Mouse (Mus musculus): Measurements from ENCODE around the gene Rbpjl. TPM values are rescaled to one million over a fixed set of nuclear protein-coding genes. Genes with fewer than 3 reads are reported as not detected.
A peak's percentile ranks its signal among the peaks of the same experiment; 100 is the strongest.

The Rbpjl gene
- total RNA-seq, 1 experiment from 2014 or later = 0.47 TPM

DNA sequence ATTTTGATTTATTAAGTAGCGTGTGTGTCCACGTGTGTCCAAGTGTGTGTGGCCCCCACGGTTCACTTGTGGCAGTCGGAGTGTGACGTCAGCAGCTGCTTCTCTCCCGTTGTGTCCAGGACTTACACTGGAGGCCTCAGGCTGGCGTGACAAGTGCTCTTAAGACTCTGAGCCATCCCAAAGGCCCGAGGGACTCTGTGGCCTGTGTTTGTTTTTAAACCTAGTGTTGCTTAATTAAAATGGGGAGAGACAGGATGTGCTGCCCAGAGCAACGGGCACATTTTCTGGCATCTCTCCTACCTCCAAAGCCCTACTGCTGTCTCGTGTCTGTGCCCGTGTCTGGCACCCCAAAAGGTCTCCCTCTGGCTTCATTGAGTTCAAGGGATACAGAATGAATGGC lies 20.5 kb downstream of the Rbpjl start:
- ATAC-seq (ENCODE audit: extremely low read depth, insufficient number of reproducible peaks, low FRiP score, poor library complexity, severe bottlenecking) = no peak

DNA sequence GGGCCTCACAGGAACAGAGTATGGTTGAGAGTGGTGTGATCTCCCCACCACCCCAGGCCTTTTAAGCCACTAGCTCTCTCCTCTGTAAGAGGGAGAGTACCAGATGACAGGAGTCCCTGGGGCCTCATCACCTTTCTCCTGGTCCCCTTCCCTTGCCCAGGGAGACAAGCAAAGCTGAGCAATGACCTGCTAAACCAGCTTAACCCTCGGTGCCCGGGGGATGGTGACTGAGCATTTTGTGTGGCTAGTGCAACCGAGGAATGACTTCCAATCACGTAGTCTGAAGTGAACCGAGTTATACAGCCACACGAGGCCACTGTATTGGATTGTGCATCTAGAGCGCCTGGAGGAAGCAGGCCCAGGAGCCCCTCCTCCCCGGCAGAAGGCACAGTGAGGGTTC lies 21.5 kb downstream of the Rbpjl start:
- ATAC-seq (ENCODE audit: extremely low read depth, insufficient number of reproducible peaks, low FRiP score, poor library complexity, severe bottlenecking) = no peak

GRCm38 (mm10) chr2:164425401-164425800 lies 22.5 kb downstream of the Rbpjl start:
- no peak for ATAC-seq (ENCODE audit: extremely low read depth, insufficient number of reproducible peaks, low FRiP score, poor library complexity, severe bottlenecking)

GRCm38 (mm10) chr2:164426121-164426520 lies 23.2 kb downstream of the Rbpjl start:
- no peak for ATAC-seq (ENCODE audit: extremely low read depth, insufficient number of reproducible peaks, low FRiP score, poor library complexity, severe bottlenecking)

DNA sequence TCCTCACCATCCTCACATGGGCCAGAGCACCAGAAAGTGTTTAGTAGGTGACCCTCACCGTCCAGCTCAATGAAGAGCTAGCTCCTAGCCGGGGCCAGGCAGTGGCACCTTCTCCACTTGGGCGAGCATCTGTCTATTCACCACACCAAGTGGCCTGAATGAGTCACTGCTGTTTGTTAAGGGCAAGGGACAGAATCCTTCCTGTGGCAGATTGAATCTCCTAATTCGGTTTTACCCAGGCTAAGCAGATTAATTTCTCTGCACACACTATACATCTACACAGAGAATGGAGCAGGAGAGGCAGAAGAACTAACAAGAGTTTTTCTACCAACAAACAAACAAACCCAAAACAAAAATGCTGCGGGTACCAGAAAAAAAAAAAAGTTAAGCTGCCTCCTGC lies 24.0 kb downstream of the Rbpjl start:
- ATAC-seq (ENCODE audit: extremely low read depth, insufficient number of reproducible peaks, low FRiP score, poor library complexity, severe bottlenecking) = no peak

DNA sequence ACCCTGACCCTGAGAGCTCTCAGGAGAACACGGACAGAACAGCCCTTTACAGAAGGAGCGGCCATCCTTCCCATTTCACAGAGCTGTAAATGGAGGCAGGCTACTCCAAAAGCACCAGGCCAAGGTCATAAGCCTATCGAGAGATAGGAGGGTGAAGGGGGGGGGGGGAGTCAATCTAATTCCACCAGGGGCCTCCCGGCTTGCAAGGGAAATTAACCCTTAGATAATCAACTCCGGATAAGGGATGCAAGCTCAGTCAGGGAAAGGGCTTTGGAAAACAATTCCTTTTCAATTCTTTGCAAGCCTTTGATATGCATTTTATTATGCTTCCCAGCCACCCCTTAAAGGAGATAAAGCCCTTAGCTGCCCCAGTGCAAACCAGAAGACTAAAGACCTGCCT lies 25.5 kb downstream of the Rbpjl start:
- ATAC-seq (ENCODE audit: extremely low read depth, insufficient number of reproducible peaks, low FRiP score, poor library complexity, severe bottlenecking) = no peak

DNA sequence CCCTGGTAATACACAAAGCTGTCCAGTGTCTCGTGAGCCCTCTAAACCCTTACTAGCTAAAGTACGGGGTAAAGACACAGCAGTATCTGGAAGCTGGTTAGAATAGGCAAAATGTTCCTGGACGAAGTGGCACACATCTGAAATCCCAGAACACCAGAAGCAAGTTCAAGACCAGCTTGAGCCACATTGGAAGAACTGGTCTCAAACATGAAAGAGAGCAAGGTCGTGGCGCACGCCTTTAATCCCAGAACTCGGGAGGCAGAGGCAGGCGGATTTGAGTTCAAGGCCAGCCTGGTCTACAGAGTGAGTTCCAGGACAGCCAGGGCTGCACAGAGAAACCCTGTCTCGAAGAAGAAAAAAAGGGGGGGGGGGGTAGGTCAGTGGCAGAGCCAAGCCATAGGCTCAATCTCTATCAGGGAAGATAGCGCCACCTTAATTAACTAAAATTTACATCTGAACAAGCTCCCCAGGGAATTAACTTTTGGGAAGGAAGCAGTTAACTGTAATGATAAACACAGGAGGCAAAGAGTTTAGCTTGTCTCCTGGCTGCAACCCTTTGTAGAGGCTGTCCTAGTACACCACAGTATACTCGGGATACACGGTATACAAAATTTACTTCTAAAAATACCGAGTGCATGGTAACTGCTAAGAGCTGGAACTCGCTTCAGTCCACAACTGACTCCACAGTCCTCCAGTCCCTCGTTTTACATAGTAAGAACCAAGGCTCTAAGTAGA lies 27.1 kb downstream of the Rbpjl start:
- ATAC-seq (ENCODE audit: extremely low read depth, insufficient number of reproducible peaks, low FRiP score, poor library complexity, severe bottlenecking) = no peak

- no peak for ATAC-seq (ENCODE audit: extremely low read depth, insufficient number of reproducible peaks, low FRiP score, poor library complexity, severe bottlenecking)
These were observed 27.8 kb downstream of the Rbpjl start for GRCm38 (mm10) chr2:164430697-164431096.

- no peak for ATAC-seq (ENCODE audit: extremely low read depth, insufficient number of reproducible peaks, low FRiP score, poor library complexity, severe bottlenecking)
These were observed 28.9 kb downstream of the Rbpjl start for GRCm38 (mm10) chr2:164431676-164432465.

DNA sequence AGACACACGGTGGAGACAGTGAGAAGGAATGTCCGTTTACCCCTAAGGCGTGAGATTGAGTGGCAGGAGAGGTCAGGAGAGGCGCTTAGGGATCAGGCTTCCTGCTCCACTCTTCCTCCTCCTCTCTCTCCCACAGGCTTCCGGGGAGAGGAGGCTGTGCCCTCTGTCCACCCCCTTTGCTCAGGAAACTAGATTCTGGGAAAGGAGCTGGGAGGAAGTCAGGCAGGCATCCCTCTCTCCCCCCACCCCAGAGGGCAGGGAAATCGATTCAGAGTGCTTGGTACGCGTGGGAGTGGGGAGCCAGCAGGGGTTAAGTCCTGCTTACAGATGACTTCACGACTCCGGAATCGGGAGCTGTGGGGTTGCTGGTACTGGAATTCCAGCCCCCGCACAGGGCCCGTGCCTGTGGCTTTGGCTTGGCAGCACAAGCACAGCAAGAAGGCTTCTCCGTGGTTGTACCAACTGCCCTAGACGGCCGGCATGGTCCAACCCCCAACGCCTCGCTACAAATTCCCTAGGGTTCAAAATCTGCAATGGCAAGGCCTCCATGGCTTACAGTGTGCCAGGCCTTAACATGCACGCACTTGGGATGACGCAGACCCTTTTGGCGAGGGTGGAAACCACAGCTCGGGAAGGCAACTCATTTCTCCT lies 29.7 kb downstream of the Rbpjl start:
- no peak for ATAC-seq (ENCODE audit: extremely low read depth, insufficient number of reproducible peaks, low FRiP score, poor library complexity, severe bottlenecking)

- no peak for ATAC-seq (ENCODE audit: extremely low read depth, insufficient number of reproducible peaks, low FRiP score, poor library complexity, severe bottlenecking)
These were observed 30.4 kb downstream of the Rbpjl start for GRCm38 (mm10) chr2:164433278-164433895.

GRCm38 (mm10) chr2:164434681-164435080 lies 31.7 kb downstream of the Rbpjl start:
- ATAC-seq (ENCODE audit: extremely low read depth, insufficient number of reproducible peaks, low FRiP score, poor library complexity, severe bottlenecking) = no peak

GRCm38 (mm10) chr2:164435216-164436090 lies 32.5 kb downstream of the Rbpjl start:
- ATAC-seq (ENCODE audit: extremely low read depth, insufficient number of reproducible peaks, low FRiP score, poor library complexity, severe bottlenecking) = peak; percentile 28

DNA sequence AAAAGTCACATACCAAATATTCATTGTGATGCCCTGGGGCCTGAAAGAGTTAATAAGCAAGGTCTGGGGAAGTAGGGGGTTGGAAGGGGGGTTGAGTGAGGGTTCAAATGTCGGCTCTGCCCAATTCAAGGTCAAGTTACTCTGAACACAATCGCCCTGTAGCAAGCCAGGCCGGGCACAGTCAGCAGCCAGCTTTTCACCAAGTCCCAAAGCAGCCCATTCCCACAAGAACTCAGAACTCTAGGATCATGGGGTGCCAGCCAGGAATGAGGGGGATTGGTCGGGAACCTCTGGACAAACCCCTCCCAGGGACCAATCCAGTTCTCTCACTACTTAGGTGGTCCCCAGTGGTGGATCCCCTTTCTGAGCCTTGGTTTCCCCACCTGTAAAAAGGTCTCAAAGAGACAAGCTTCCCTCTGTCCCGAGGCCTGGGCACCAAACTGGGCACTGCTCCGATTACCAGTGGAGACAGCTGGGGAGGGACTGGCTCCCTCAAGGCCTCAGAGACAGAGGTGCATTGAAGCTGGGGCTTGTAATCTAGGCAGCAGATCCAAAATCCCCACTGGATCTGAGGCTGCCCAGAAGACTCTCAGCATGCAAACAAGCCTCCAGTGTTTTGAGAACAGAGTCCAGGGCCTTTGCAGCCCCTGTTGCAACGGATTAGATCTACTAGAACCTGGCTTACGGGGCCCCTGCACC lies 33.4 kb downstream of the Rbpjl start:
- no peak for ATAC-seq (ENCODE audit: extremely low read depth, insufficient number of reproducible peaks, low FRiP score, poor library complexity, severe bottlenecking)

- ATAC-seq (ENCODE audit: extremely low read depth, insufficient number of reproducible peaks, low FRiP score, poor library complexity, severe bottlenecking) = no peak
These were observed 34.0 kb downstream of the Rbpjl start for GRCm38 (mm10) chr2:164436961-164437360.

DNA sequence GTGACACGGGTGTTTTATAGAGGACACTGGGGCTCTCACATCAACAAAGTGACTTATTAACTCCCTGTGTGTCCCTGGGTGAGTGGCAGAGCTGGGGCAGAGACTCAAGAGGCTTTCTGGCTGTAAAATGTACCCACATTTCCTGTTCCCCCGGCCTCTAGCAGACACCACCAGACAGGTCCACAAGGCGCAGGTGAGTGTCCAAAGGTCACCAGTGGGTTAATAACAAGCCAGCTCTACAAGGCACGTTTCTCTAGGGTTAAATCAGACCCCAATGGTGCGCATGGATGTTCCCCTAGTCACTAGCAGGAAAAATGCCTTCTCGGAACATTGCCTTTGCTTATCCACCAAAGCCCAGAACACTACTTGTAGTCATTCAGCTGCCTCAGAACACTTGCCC lies 34.8 kb downstream of the Rbpjl start:
- no peak for ATAC-seq (ENCODE audit: extremely low read depth, insufficient number of reproducible peaks, low FRiP score, poor library complexity, severe bottlenecking)

GRCm38 (mm10) chr2:164438257-164438656 lies 35.3 kb downstream of the Rbpjl start:
- ATAC-seq (ENCODE audit: extremely low read depth, insufficient number of reproducible peaks, low FRiP score, poor library complexity, severe bottlenecking) = no peak

GRCm38 (mm10) chr2:164439001-164439421 lies 36.1 kb downstream of the Rbpjl start:
- ATAC-seq (ENCODE audit: extremely low read depth, insufficient number of reproducible peaks, low FRiP score, poor library complexity, severe bottlenecking) = no peak
